Mouse (Mus musculus) stomach, postnatal 0 days (tissue): ENCODE measurements around the gene Tead4. TPM values are rescaled to one million over a fixed set of nuclear protein-coding genes. Genes with fewer than 3 reads are reported as not detected.
"Not testable (repeated sequence)": the region's sequence is repeated elsewhere in the genome, so short reads cannot be mapped to it uniquely, and the experiment has no call there.

Experiments used
- ATAC-seq: fragments of 200-750 bp; cut with Nextera tagmentation; 2 replicates; pipeline ENCODE4 v1.8.0; 2017; ENCODE audit not compliant: low FRiP score, low TSS enrichment
- DNase-seq: peaks from one replicate; pipeline ENCODE4 v3.0.0-alpha.2; 2016; ENCODE audit warnings: low spot score
- H3K27ac ChIP-seq: fragments of 300-500 bp; sonication (generic); replicated peaks from 2 replicates; pipeline ENCODE4 v1.5.1; 2014; ENCODE audit warnings: mild to moderate bottlenecking, control low read depth
- H3K27me3 ChIP-seq: fragments of 300-500 bp; sonication (generic); 2 replicates; pipeline ENCODE4 v1.6.1; 2014; ENCODE audit warnings: low read length; ENCODE audit not compliant: control insufficient read depth, insufficient read depth
- H3K36me3 ChIP-seq: fragments of 300-500 bp; sonication (generic); 2 replicates; pipeline ENCODE4 v1.6.1; 2014; ENCODE audit warnings: low read length, mixed read lengths; ENCODE audit not compliant: control insufficient read depth, insufficient read depth
- H3K4me1 ChIP-seq: fragments of 300-500 bp; sonication (generic); replicated peaks from 2 replicates; pipeline ENCODE4 v1.6.1; 2014; ENCODE audit warnings: antibody characterized with exemption; ENCODE audit not compliant: control insufficient read depth, insufficient read depth
- H3K4me2 ChIP-seq: fragments of 300-500 bp; sonication (generic); replicated peaks from 2 replicates; pipeline ENCODE4 v1.6.1; 2014; ENCODE audit warnings: low read depth, mild to moderate bottlenecking, control low read depth, moderate library complexity
- H3K4me3 ChIP-seq: fragments of 300-500 bp; sonication (generic); 2 replicates; pipeline ENCODE4 v1.5.1; 2014; ENCODE audit warnings: low read depth, low read length, control low read depth
- H3K9ac ChIP-seq: fragments of 300-500 bp; sonication (generic); 2 replicates; pipeline ENCODE4 v1.6.1; 2014; ENCODE audit warnings: mild to moderate bottlenecking, low read length, control low read depth, mixed read lengths
- H3K9me3 ChIP-seq: fragments of 300-500 bp; sonication (generic); 2 replicates; pipeline ENCODE4 v1.6.1; 2016; ENCODE audit warnings: low read length; ENCODE audit not compliant: control insufficient read depth
- CTCF ChIP-seq: IDR thresholded peaks from 2 replicates; pipeline ENCODE4 v1.5.1; 2016; ENCODE audit warnings: antibody characterized with exemption, low read depth, mild to moderate bottlenecking, moderate library complexity
- EP300 ChIP-seq: optimal IDR thresholded peaks from 2 replicates; pipeline ENCODE3; 2016; ENCODE audit warnings: antibody characterized with exemption
- WGBS: fragments of 180-500 bp; shearing (Covaris S2); extraction: QIAGEN DNeasy Blood & Tissue Kit; methylation state at CpG from one replicate; pipeline ENCODE4 v1.1.7; 2014; 5-methylcytosine and 5-hydroxymethylcytosine counted together
- polyA plus RNA-seq: library from polyadenylated mRNA; unstranded; fragments of >200 nt; fragmentation: Nextera tagmentation; extraction: Ambion mirVana; gene quantifications from 2 replicates; pipeline ENCODE4 v1.2.1, GENCODE M21; 2015

Gene Tead4
- polyA plus RNA-seq, 1 experiment from 2014 or later: 1.5 TPM

GRCm38 (mm10) chr6:128308311-128308710 lies 7.7 kb upstream of the Tead4 start:
- Histone ChIP-seq H3K36me3 (no peaks in the 10 kb centered on the region), H3K9ac (no peak overlapping the region), H3K27ac (no peak overlapping the region), H3K4me2 (no peak overlapping the region), H3K4me1 (no peaks in the 10 kb centered on the region), H3K4me3 (no peak overlapping the region), H3K9me3 (no peaks in the 10 kb centered on the region), H3K27me3 (no peaks in the 10 kb centered on the region)
- TF ChIP-seq EP300 (no peak), CTCF (peak; percentile 87)
- WGBS: 29% methylated on average over 4 of the region's 4 CpGs
- DNase-seq (peak; percentile 74), ATAC-seq (peak; percentile 63; the same call in 1 of the 2 replicates)

DNA sequence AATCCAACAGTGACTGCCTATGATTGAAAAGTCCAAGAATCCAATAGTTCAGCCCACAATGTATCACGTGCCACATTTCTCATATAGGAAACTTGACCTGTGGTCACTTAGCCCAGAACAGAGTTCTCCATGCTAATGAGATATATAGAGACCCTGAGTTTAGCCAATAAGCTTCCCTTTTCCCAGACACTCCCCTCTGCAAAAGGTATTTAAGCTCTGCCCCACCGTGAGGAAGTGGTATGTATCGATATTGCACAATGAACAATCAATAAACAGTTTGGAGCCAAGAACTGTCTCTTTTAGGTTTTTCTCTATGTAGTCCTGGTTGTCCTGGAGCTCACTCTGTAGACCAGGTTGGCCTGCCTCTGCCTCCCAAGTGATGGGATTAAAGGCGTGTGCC lies 4.2 kb upstream of the Tead4 start:
- H3K9ac ChIP-seq: no peak overlapping the region
- H3K36me3 ChIP-seq: no peaks in the 10 kb centered on the region
- H3K9me3 ChIP-seq: 0 out of 2 replicates have a peak, but pooled peaks cover 2% of the 10 kb centered on the region
- DNase-seq: no peak
- no peaks in the 10 kb centered on the region; the same call in 1 of the 2 replicates for H3K4me1 ChIP-seq
- TF ChIP-seq EP300 (no peak), CTCF (no peak)
- no peak overlapping the region for H3K4me2 ChIP-seq
- H3K4me3 ChIP-seq: no peak overlapping the region
- ATAC-seq: no peak
- WGBS: 74% methylated on average over 4 of the region's 4 CpGs
- no peaks in the 10 kb centered on the region; the same call in 1 of the 2 replicates for H3K27me3 ChIP-seq
- no peak overlapping the region for H3K27ac ChIP-seq

- not testable (repeated sequence) for H3K4me1 ChIP-seq, H3K9me3 ChIP-seq, H3K36me3 ChIP-seq, DNase-seq, ATAC-seq, H3K4me2 ChIP-seq, H3K4me3 ChIP-seq, H3K27ac ChIP-seq, H3K9ac ChIP-seq, H3K27me3 ChIP-seq
- TF ChIP-seq CTCF: peak; percentile 35
- 76% methylated on average over 3 of the region's 3 CpGs for WGBS
Observed at GRCm38 (mm10) chr6:128302640-128303039, 2.0 kb upstream of the Tead4 start.

- 0 out of 2 replicates have a peak, but pooled peaks cover 2% of the 10 kb centered on the region for H3K9me3 ChIP-seq
- H3K36me3 ChIP-seq: no peaks in the 10 kb centered on the region
- H3K4me2 ChIP-seq: no peak overlapping the region
- H3K27ac ChIP-seq: no peak overlapping the region
- no peaks in the 10 kb centered on the region; the same call in 1 of the 2 replicates for H3K27me3 ChIP-seq
- TF ChIP-seq CTCF (no peak), EP300 (no peak)
- H3K9ac ChIP-seq: no peak overlapping the region
- no peak for ATAC-seq
- peaks cover 2% of the 10 kb centered on the region for H3K4me1 ChIP-seq
- 87% methylated on average over 3 of the region's 3 CpGs for WGBS
- no peak overlapping the region for H3K4me3 ChIP-seq
- no peak for DNase-seq
Observed at GRCm38 (mm10) chr6:128301891-128302290, 1.3 kb upstream of the Tead4 start.

DNA sequence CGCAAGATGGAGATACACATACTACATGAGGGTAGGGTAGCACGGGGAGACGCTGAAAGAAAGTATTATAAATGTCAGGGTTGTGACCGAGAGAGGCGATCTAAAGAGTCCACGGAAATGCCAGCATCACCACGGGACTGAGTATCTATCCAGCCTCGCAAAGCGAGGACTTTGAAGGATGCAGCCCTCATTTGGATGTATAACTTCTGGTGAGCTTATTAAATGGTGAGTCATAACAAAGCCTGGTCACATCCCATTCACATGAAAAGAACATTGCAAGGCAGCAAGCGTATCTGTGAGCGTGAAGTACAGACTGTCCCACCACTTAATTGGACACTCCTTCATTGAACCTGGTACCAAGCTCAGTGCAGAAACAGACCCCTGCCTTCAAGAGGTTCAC lies 835 bp upstream of the Tead4 start:
- DNase-seq (no peak), ATAC-seq (no peak)
- Histone ChIP-seq H3K9me3 (0 out of 2 replicates have a peak, but pooled peaks cover 2% of the 10 kb centered on the region), H3K4me1 (peaks cover 6% of the 10 kb centered on the region), H3K36me3 (no peaks in the 10 kb centered on the region), H3K9ac (no peak overlapping the region), H3K4me3 (no peak overlapping the region; the same call in 1 of the 2 replicates), H3K27me3 (no peaks in the 10 kb centered on the region; the same call in 1 of the 2 replicates), H3K27ac (no peak overlapping the region), H3K4me2 (peak overlapping the region; percentile 97)
- WGBS: 38% methylated on average over 11 of the region's 11 CpGs
- no peak for TF ChIP-seq CTCF
- TF ChIP-seq EP300: no peak

DNA sequence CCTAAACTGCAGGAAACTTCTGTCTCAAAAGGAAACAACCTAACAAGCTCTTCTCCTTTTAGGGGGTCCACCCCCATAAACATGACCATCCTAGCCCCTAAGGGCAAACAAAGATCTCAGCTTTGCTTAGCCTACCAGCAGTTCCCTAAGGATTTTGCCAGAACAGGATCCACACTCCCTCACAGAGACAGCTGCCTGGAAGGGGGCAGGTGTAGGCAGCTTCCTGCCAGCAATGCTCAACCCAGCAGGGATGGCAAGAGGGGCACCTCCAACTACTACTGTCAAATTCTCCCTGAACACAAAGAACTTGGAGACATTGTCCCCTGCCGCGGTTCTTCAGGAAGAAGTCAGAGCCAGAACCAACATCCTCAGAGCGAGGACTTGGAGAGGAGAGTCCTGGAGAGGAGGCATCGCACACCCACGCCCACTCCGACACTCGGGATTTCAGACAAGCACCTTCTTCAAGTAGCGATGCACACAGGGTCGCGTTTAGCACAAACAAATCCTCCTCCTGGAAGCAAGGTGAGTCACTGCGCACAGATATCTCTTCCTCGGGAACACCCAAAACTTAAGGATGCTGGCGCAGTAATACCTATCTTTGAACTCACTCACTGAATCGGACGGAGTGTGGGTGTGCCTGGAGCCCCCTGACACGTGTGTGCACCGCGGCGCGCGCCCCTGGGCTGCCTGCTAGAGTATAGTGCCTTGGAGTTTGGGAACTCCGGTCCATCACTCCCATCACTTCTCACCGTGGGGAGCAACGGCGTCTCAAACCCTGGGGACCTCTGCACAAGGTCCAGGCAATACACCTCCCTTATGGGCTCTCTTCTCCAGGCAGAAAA lies 1.1 kb downstream of the Tead4 start:
- TF ChIP-seq EP300 (no peak), CTCF (no peak)
- 0 out of 2 replicates have a peak, but pooled peaks cover 2% of the 10 kb centered on the region for H3K9me3 ChIP-seq
- peaks cover 8% of the 10 kb centered on the region for H3K4me1 ChIP-seq
- H3K4me3 ChIP-seq: peak overlapping the region; percentile 65
- H3K27me3 ChIP-seq: no peaks in the 10 kb centered on the region; the same call in 1 of the 2 replicates
- ATAC-seq: peak; percentile 22; the same call in 1 of the 2 replicates
- peak overlapping the region; percentile 97 for H3K4me2 ChIP-seq
- 3% methylated on average over 25 of the region's 25 CpGs for WGBS
- DNase-seq: no peak
- peak overlapping the region; percentile 82; the same call in 1 of the 2 replicates for H3K27ac ChIP-seq
- H3K9ac ChIP-seq: peak overlapping the region; percentile 70
- H3K36me3 ChIP-seq: no peaks in the 10 kb centered on the region
